Mouse (Mus musculus) induced T-regulatory cell, adult 2 months (primary cell): ENCODE data around the gene Tnfsf13.

Source experiments
- DNase-seq: peaks from one replicate; pipeline ENCODE4 v3.0.0-alpha.2; 2012; ENCODE audit warnings: low read depth

The Tnfsf13 gene

DNA sequence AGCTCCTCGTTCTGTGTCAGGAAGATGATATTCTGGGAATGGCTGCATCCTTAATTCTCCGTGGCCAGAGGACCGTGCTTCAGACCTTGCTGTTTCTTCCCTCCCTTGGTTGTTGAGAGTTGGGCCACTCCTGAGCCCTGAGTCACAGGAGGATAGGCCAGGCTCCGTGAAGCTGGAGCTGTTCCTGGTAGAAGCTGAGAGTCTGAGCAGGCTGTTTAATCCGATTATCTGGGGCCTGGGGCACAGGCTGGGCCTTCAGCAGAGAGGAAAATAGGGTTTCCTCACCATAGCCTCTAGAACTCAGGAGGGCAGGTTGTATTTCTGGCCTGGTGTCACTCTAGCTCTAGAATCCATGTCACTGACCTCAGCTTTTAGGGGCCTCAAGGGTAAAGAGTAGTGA is 32.2 kb downstream of the Tnfsf13 start:
- no peak for DNase-seq

DNA sequence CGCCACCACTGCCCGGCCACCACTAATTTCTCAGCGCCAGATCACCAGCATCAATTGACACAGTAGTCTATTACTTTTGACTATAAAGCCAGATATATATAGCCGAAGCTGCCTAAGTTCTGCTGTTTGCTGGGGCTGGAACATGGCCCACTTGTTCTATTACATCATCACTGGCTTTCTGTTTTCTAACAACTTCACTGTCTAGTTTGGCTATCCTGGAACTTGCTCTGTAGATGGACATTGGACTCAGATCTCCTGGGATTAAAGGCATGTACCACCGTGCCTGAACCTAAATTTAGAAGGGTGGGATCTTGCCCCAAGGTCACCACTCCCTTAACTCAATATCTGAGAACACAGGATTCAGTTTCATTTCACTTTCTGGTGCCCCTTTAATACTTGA is 39.7 kb downstream of the Tnfsf13 start:
- DNase-seq = no peak

DNA sequence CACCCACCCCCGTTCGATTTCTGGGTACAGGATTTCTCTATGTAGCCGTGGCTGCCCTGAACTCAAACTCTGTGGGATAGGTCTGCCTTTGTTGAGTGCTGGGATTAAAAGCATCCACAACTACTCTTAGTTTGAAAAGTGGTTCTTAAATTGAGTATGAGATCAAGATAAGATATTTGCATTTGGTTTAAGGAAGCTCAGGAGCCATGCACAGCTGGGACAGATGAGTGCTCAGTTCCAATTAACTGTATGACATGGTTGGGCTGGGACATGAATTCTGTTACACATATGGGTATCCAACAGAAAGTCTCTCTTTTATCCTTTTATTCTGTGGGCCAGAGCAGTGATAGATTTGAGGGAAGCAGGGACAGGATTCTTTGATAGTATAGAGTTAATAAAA is 50.1 kb downstream of the Tnfsf13 start:
- DNase-seq = no peak

DNA sequence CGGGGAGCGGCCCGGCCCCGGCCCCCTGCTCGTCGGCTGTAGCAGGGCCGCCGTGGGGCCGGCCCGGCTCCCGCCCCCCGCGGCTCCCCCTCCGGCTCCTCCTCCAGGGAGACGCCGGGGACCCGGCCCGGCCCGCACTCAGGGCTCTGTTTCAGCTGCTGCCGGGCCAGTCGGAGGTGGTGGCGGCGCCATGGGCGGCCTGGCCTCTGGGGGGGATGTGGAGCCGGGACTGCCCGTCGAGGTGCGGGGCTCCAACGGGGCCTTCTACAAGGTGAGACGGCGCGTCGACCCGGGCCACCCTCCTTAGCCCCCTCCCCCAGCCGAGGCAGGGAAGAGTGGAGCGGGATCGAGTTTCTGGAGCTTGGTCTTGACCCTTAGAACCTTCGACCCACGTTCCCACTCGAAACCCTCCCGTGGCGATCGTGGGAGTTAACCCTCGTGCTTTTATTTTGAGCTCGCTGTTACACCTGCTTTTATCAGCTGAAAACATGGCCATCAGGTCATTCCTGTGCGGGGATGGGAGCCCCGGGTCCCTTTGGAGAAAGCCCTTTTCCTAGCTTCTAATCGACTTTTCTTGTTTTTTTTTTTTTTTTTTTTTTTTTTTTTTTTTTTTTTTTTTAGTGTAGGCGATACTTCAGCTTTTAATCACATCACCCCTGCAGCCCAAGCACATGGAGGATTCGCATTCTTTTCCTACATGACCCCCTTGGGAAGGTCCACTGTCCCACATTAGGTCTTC is 52.3 kb downstream of the Tnfsf13 start:
- DNase-seq = peak; percentile 45
